Mouse (Mus musculus): ENCODE measurements around the gene Lect2. TPM values are rescaled to one million over a fixed set of nuclear protein-coding genes. Genes with fewer than 3 reads are reported as not detected.

Gene Lect2
- polyA plus RNA-seq (2014; fragmentation: Nextera tagmentation; extraction: Ambion mirVana), result not detected in 2 replicates

GRCm38 (mm10) chr13:56548401-56548800 is at the start of gene Lect2:
TSS of gene Lect2 (minus strand) at chr13:56548502.
- Histone ChIP-seq H3K4me2 (ENCODE audit: low read depth, severe bottlenecking) (no peak within 1 kb of the TSS), H3K4me3 (ENCODE audit: low read depth, low read length) (no peak within 1 kb of the TSS), H3K9me3 (ENCODE audit: control insufficient read depth, low read length) (no peaks in the 10 kb centered on the region), H3K27ac (replicated peaks; ENCODE audit: low read depth, low read length) (no peak within 1 kb of the TSS), H3K4me1 (ENCODE audit: control insufficient read depth, insufficient read depth, low read length) (no peaks in the 10 kb centered on the region), H3K27me3 (ENCODE audit: control insufficient read depth, insufficient read depth, low read length) (no peaks in the 10 kb centered on the region), H3K36me3 (ENCODE audit: control insufficient read depth, insufficient read depth, low read length) (no peaks in the 10 kb centered on the region), H3K9ac (ENCODE audit: low read length) (no peak within 1 kb of the TSS)
- 79% methylated on average over 9 of the region's 9 CpGs for WGBS
- DNase-seq (ENCODE audit: low spot score) (no peak), ATAC-seq (ENCODE audit: insufficient number of reproducible peaks, low FRiP score, low TSS enrichment, low read depth) (no peak)

GRCm38 (mm10) chr13:56597296-56597695 is 49.0 kb upstream of the Lect2 start:
- 86% methylated on average over 4 of the region's 4 CpGs for WGBS
- no peak overlapping the region for H3K27ac ChIP-seq (replicated peaks; ENCODE audit: low read depth, low read length)

GRCm38 (mm10) chr13:56595246-56595645 is 46.9 kb upstream of the Lect2 start:
- Histone ChIP-seq H3K4me2 (ENCODE audit: low read depth, severe bottlenecking) (no peak overlapping the region), H3K27ac (replicated peaks; ENCODE audit: low read depth, low read length) (no peak overlapping the region), H3K36me3 (ENCODE audit: control insufficient read depth, insufficient read depth, low read length) (no peaks in the 10 kb centered on the region), H3K9ac (ENCODE audit: low read length) (no peak overlapping the region), H3K4me1 (ENCODE audit: control insufficient read depth, insufficient read depth, low read length) (peaks cover 6% of the 10 kb centered on the region), H3K4me3 (ENCODE audit: low read depth, low read length) (no peak overlapping the region), H3K27me3 (ENCODE audit: control insufficient read depth, insufficient read depth, low read length) (no peaks in the 10 kb centered on the region), H3K9me3 (ENCODE audit: control insufficient read depth, low read length) (no peaks in the 10 kb centered on the region)
- ATAC-seq (ENCODE audit: insufficient number of reproducible peaks, low FRiP score, low TSS enrichment, low read depth) (no peak), DNase-seq (ENCODE audit: low spot score) (no peak)
- WGBS, result 71% methylated on average over 8 of the region's 8 CpGs

More at GRCm38 (mm10) chr13:56597296-56597695, 49.0 kb upstream of the Lect2 start:
- no peak for ATAC-seq (ENCODE audit: insufficient number of reproducible peaks, low FRiP score, low TSS enrichment, low read depth)
- Histone ChIP-seq H3K4me2 (ENCODE audit: low read depth, severe bottlenecking) (no peak overlapping the region), H3K27me3 (ENCODE audit: control insufficient read depth, insufficient read depth, low read length) (no peaks in the 10 kb centered on the region), H3K4me3 (ENCODE audit: low read depth, low read length) (no peak overlapping the region), H3K36me3 (ENCODE audit: control insufficient read depth, insufficient read depth, low read length) (no peaks in the 10 kb centered on the region), H3K4me1 (ENCODE audit: control insufficient read depth, insufficient read depth, low read length) (peaks cover 24% of the 10 kb centered on the region), H3K9ac (ENCODE audit: low read length) (no peak overlapping the region), H3K9me3 (ENCODE audit: control insufficient read depth, low read length) (no peaks in the 10 kb centered on the region)
- no peak for DNase-seq (ENCODE audit: low spot score)

GRCm38 (mm10) chr13:56593961-56594391 is 45.7 kb upstream of the Lect2 start:
- Histone ChIP-seq H3K36me3 (ENCODE audit: control insufficient read depth, insufficient read depth, low read length) (no peaks in the 10 kb centered on the region), H3K4me2 (ENCODE audit: low read depth, severe bottlenecking) (no peak overlapping the region), H3K4me3 (ENCODE audit: low read depth, low read length) (no peak overlapping the region), H3K4me1 (ENCODE audit: control insufficient read depth, insufficient read depth, low read length) (no peaks in the 10 kb centered on the region), H3K27me3 (ENCODE audit: control insufficient read depth, insufficient read depth, low read length) (no peaks in the 10 kb centered on the region), H3K9me3 (ENCODE audit: control insufficient read depth, low read length) (no peaks in the 10 kb centered on the region), H3K27ac (replicated peaks; ENCODE audit: low read depth, low read length) (no peak overlapping the region), H3K9ac (ENCODE audit: low read length) (no peak overlapping the region)
- 80% methylated on average over 7 of the region's 7 CpGs for WGBS
- DNase-seq (ENCODE audit: low spot score) (no peak), ATAC-seq (ENCODE audit: insufficient number of reproducible peaks, low FRiP score, low TSS enrichment, low read depth) (no peak)

GRCm38 (mm10) chr13:56593196-56593595 is 44.9 kb upstream of the Lect2 start:
- Histone ChIP-seq H3K4me2 (ENCODE audit: low read depth, severe bottlenecking) (no peak overlapping the region), H3K27ac (replicated peaks; ENCODE audit: low read depth, low read length) (no peak overlapping the region), H3K4me3 (ENCODE audit: low read depth, low read length) (no peak overlapping the region), H3K27me3 (ENCODE audit: control insufficient read depth, insufficient read depth, low read length) (no peaks in the 10 kb centered on the region), H3K9ac (ENCODE audit: low read length) (no peak overlapping the region), H3K36me3 (ENCODE audit: control insufficient read depth, insufficient read depth, low read length) (no peaks in the 10 kb centered on the region), H3K4me1 (ENCODE audit: control insufficient read depth, insufficient read depth, low read length) (no peaks in the 10 kb centered on the region), H3K9me3 (ENCODE audit: control insufficient read depth, low read length) (no peaks in the 10 kb centered on the region)
- ATAC-seq (ENCODE audit: insufficient number of reproducible peaks, low FRiP score, low TSS enrichment, low read depth) (no peak), DNase-seq (ENCODE audit: low spot score) (no peak)
- 92% methylated on average over 5 of the region's 5 CpGs for WGBS

GRCm38 (mm10) chr13:56591939-56592338 is 43.6 kb upstream of the Lect2 start:
- no peaks in the 10 kb centered on the region for H3K27me3 ChIP-seq (ENCODE audit: control insufficient read depth, insufficient read depth, low read length)
- H3K27ac ChIP-seq (replicated peaks; ENCODE audit: low read depth, low read length), result no peak overlapping the region
- WGBS, result 68% methylated on average over 2 of the region's 2 CpGs
- no peaks in the 10 kb centered on the region for H3K36me3 ChIP-seq (ENCODE audit: control insufficient read depth, insufficient read depth, low read length)
- no peak for DNase-seq (ENCODE audit: low spot score)
- H3K4me2 ChIP-seq (ENCODE audit: low read depth, severe bottlenecking), result no peak overlapping the region
- no peak for ATAC-seq (ENCODE audit: insufficient number of reproducible peaks, low FRiP score, low TSS enrichment, low read depth)
- H3K4me1 ChIP-seq (ENCODE audit: control insufficient read depth, insufficient read depth, low read length), result no peaks in the 10 kb centered on the region
- H3K9ac ChIP-seq (ENCODE audit: low read length), result no peak overlapping the region
- no peaks in the 10 kb centered on the region for H3K9me3 ChIP-seq (ENCODE audit: control insufficient read depth, low read length)
- H3K4me3 ChIP-seq (ENCODE audit: low read depth, low read length), result no peak overlapping the region

- Histone ChIP-seq H3K27ac (replicated peaks; ENCODE audit: low read depth, low read length) (no peak overlapping the region), H3K9me3 (ENCODE audit: control insufficient read depth, low read length) (no peaks in the 10 kb centered on the region), H3K36me3 (ENCODE audit: control insufficient read depth, insufficient read depth, low read length) (no peaks in the 10 kb centered on the region), H3K4me1 (ENCODE audit: control insufficient read depth, insufficient read depth, low read length) (no peaks in the 10 kb centered on the region), H3K9ac (ENCODE audit: low read length) (no peak overlapping the region), H3K4me3 (ENCODE audit: low read depth, low read length) (no peak overlapping the region), H3K27me3 (ENCODE audit: control insufficient read depth, insufficient read depth, low read length) (no peaks in the 10 kb centered on the region), H3K4me2 (ENCODE audit: low read depth, severe bottlenecking) (no peak overlapping the region)
- DNase-seq (ENCODE audit: low spot score) (no peak), ATAC-seq (ENCODE audit: insufficient number of reproducible peaks, low FRiP score, low TSS enrichment, low read depth) (no peak)
- 86% methylated on average over 8 of the region's 8 CpGs for WGBS
These were observed 42.9 kb upstream of the Lect2 start for GRCm38 (mm10) chr13:56591191-56591590.

- H3K27me3 ChIP-seq (ENCODE audit: control insufficient read depth, insufficient read depth, low read length), result no peaks in the 10 kb centered on the region
- no peak overlapping the region for H3K4me3 ChIP-seq (ENCODE audit: low read depth, low read length)
- no peaks in the 10 kb centered on the region for H3K9me3 ChIP-seq (ENCODE audit: control insufficient read depth, low read length)
- no peak for ATAC-seq (ENCODE audit: insufficient number of reproducible peaks, low FRiP score, low TSS enrichment, low read depth)
- H3K9ac ChIP-seq (ENCODE audit: low read length), result no peak overlapping the region
- H3K4me1 ChIP-seq (ENCODE audit: control insufficient read depth, insufficient read depth, low read length), result no peaks in the 10 kb centered on the region
- no peak overlapping the region for H3K27ac ChIP-seq (replicated peaks; ENCODE audit: low read depth, low read length)
- DNase-seq (ENCODE audit: low spot score), result no peak
- no peaks in the 10 kb centered on the region for H3K36me3 ChIP-seq (ENCODE audit: control insufficient read depth, insufficient read depth, low read length)
- 74% methylated on average over 5 of the region's 5 CpGs for WGBS
- H3K4me2 ChIP-seq (ENCODE audit: low read depth, severe bottlenecking), result no peak overlapping the region
These were observed 41.9 kb upstream of the Lect2 start for GRCm38 (mm10) chr13:56590202-56590601.

GRCm38 (mm10) chr13:56588454-56589117 is 40.3 kb upstream of the Lect2 start:
- no peak overlapping the region for H3K27ac ChIP-seq (replicated peaks; ENCODE audit: low read depth, low read length)
- no peaks in the 10 kb centered on the region for H3K36me3 ChIP-seq (ENCODE audit: control insufficient read depth, insufficient read depth, low read length)
- H3K9ac ChIP-seq (ENCODE audit: low read length), result no peak overlapping the region
- no peak overlapping the region for H3K4me2 ChIP-seq (ENCODE audit: low read depth, severe bottlenecking)
- peaks cover 8% of the 10 kb centered on the region; the same call in 1 of the 2 replicates for H3K4me1 ChIP-seq (ENCODE audit: control insufficient read depth, insufficient read depth, low read length)
- no peaks in the 10 kb centered on the region for H3K27me3 ChIP-seq (ENCODE audit: control insufficient read depth, insufficient read depth, low read length)
- DNase-seq (ENCODE audit: low spot score) (no peak), ATAC-seq (ENCODE audit: insufficient number of reproducible peaks, low FRiP score, low TSS enrichment, low read depth) (no peak)
- no peaks in the 10 kb centered on the region for H3K9me3 ChIP-seq (ENCODE audit: control insufficient read depth, low read length)
- 82% methylated on average over 14 of the region's 14 CpGs for WGBS
- no peak overlapping the region for H3K4me3 ChIP-seq (ENCODE audit: low read depth, low read length)

Measured in limb, embryonic 11.5 days (tissue).